Mouse (Mus musculus) embryo, embryonic 10 days (tissue): Measurements from ENCODE around the gene Crybb2.

ENCODE experiments used
- DNase-seq: peaks from one replicate; pipeline ENCODE4 v3.0.0-alpha.2; 2015; ENCODE audit warnings: low spot score

Gene Crybb2

DNA sequence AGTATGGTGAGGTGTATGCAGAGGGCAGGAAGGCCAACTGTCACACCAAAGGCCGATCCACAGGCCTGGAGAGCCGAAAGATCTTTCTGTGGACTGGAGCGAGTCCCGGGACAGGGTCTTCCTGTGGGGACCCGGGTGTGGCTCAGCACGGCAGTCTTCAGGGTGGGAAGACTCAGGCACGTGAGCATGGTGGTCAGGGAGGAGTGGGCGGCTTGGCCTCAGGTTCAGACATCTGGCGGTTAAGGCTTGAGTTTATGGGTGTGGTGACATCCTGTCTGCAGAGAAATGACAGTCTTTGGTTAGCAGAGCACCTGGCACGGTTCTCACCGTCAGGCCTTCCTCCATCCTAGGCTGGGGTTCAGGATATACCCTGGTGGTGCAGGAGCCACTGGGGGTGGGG, 20.8 kb upstream of the Crybb2 start:
- no peak for DNase-seq

- no peak for DNase-seq
These were observed 20.3 kb upstream of the Crybb2 start for GRCm38 (mm10) chr5:113090077-113090690.

DNA sequence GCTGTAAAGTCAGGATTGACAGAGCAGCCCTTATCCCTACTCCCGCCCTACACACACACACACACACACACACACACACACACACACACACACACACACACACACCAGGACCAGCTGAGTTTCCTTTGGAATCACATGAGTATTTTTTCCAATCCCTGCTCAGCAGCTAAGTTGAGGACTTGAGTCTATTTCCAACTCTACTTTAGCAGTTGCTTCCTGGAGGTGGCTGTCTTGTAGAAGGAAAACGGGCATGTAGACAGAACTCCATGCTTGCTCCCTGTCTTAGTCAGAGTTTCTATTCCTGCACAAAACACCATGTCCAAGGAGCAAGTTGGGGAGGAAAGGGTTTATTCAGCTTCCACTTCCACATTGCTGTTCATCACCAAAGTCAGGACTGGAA, 17.5 kb upstream of the Crybb2 start:
- no peak for DNase-seq

- DNase-seq: no peak
These were observed 17.1 kb upstream of the Crybb2 start for GRCm38 (mm10) chr5:113086990-113087389.

DNA sequence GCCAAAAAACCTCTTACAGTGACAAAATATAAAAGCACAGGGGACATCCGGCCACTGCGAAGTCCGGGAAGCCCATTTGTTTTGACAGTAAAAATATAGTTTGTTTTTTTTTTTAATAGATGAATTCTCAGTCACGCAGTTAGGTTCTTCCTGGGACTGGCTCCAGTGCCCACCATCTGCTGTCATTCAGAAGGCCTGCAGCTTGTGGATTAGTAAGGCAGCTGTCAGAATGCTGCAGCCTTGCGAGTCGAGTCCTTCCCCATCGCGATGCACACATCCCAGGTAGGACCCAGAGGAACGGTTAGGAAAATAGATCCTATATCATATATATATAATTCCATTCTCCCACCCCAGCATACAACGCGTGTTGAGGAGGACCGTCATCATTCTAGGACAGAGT, 16.5 kb upstream of the Crybb2 start:
- DNase-seq: no peak

DNA sequence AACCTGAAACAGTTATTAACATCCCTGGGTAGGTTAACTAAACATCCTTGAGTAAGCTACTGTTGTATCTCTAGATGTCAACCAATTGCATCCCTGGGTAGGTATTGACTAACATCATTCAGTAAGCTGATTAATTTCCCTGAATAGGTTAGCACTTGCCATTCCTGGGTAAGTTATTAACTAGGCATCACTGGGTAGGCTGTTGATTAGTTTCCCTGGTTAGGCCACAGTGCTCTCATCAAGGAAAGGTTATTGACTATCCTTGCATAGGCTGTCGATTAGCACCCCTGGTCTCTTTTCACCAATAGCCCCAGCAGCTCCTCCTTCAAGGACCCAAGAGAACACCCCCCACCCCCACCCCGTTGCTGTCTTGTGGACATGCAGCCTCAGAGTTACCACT, 16.0 kb upstream of the Crybb2 start:
- no peak for DNase-seq

GRCm38 (mm10) chr5:113084309-113084708, 14.4 kb upstream of the Crybb2 start:
- no peak for DNase-seq

GRCm38 (mm10) chr5:113082356-113083168, 12.6 kb upstream of the Crybb2 start:
- DNase-seq: no peak

GRCm38 (mm10) chr5:113081439-113081838, 11.5 kb upstream of the Crybb2 start, which contains the start of gene Crybb3:
Gene Crybb3, minus strand, starts transcription at chr5:113081584.
- DNase-seq: no peak

DNA sequence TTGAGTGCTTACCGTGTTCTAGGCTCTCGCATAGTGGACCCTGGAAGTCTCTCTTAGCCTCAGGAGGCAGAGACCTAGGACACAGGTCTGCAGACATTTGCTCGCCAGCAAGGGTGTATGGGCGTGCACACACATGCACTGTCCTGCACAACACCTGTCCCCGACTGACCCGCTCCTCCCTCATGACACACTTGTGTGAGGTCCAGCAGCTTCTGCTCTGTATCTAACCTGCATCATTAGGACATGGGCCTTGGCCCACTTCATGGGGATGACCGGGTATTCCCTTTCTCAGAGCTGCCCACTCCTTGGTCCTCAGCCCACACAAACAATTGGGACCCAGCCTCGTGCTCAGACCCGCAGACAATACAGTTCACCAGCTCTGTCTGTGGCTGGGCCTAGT, 11.1 kb upstream of the Crybb2 start:
- no peak for DNase-seq

- DNase-seq: peak; percentile 68
These were observed 9.9 kb upstream of the Crybb2 start for GRCm38 (mm10) chr5:113079783-113080182.

- DNase-seq: peak; percentile 27
These were observed 8.8 kb upstream of the Crybb2 start for GRCm38 (mm10) chr5:113078686-113079085.

DNA sequence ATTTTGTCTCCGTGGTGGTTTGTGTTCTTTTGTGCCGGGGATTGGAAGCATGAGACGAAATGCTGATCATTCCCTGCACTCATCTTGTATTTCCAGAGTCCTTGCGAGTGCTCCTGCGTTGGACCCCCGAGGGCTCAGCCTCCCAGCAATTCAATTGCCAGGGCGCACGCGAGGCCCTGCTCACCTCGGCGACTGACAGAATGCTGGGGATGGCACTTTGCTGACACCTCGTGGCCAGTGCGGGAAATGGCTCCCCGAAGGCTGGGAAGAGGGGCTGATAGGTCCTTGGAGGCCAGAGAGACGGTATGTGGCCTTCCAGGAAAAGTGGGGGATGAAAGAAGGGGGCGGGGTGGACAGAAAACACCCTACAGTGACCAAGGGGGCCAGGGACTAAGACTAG, 15.6 kb downstream of the Crybb2 start:
- DNase-seq: peak; percentile 86

DNA sequence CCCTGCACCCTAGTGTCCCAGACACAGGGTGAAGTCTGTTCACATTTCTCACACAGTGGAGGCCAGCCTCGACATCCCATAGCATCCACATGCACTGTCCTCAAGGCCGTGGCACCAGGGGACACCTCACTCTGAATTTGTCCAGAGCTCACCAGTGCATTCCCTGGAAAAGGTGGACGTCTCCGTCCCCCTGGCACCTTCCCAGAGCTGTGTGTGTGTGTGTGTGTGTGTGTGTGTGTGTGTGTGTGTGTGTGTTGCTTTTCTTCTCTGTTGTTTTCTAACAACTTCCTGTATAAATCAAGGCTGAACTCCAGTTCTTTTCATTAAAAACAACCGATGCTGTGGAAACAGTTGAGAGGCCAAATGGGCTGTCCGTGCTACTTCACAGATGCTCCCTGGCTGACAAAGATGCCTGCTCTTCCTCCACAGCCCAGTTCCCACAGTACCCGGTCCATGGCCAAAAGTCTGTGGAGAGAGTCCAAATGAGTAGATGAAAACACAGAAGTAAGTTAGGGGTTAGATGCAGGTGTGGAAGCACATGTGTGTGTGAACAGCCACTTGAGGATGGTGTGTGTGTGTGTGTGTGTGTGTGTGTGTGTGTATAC, 19.2 kb downstream of the Crybb2 start:
- DNase-seq: no peak

DNA sequence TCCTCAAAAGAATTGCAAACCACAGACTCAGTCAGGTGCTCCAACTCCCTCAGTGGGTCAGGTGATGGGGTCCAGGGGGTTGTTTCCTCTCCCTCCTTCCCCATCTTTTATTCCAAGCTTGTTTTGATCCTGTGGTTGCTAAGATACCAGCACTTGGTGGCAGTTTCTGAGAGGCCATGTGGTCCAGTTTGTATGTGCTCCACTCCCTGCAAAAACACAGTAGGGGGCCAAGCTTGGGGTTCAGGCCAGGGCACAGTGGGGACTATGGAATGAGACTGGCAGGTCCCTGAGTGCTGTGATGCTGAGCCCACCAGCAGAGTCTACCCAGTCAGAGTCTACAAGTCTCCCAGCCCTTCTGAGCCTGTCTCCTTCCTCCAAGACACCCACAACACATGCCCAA, 20.0 kb downstream of the Crybb2 start:
- no peak for DNase-seq

GRCm38 (mm10) chr5:113045511-113046273, 24.2 kb downstream of the Crybb2 start:
- no peak for DNase-seq

DNA sequence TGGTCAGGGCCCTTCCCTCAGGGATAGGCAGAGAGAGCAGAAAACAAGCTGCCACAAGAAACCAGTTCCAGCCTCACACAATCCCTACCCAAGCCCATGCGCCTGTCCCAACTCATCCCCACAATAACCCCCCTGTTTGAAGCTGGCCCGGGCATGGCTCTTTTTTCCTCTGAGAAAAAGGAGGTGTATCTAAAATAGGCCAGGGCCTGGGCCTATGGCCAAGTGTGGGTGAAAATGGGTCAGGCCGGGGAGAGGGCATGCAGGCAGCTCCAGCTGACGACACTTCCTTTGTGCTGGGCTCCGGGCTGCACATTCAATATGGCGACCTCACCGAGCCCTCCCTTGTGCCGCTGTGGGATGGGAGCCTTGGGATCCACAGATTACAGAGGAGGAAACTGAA, 26.4 kb downstream of the Crybb2 start:
- no peak for DNase-seq

- peak; percentile 63 for DNase-seq
These were observed 28.3 kb downstream of the Crybb2 start for GRCm38 (mm10) chr5:113041567-113042071.

GRCm38 (mm10) chr5:113040776-113041175, 29.1 kb downstream of the Crybb2 start:
- no peak for DNase-seq

- no peak for DNase-seq
These were observed 31.3 kb downstream of the Crybb2 start for GRCm38 (mm10) chr5:113038601-113039000.

GRCm38 (mm10) chr5:113035094-113036047, 34.5 kb downstream of the Crybb2 start:
- no peak for DNase-seq
